Mouse (Mus musculus): Measurements from ENCODE around the gene Rps26.

DNA sequence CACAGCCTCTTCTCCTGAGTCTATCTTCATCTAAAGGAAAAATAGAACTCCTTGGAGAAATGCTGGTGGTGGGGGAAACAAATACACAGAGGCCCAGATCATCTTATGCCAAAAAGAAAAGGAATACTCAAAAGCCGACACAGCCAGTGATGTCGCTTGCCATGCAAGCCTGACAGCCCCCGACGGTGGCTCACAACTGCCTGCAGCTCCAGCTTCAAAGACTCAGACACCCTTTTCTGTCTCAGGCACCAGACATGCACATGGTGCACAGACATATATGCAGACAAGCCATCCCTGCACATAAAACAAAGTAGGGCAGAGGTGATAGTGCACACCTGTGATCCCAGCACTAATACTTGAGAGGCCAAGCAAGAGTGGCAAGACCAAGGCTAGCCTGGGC, 46.8 kb downstream of the Rps26 start:
- no peak for TF ChIP-seq CTCF (IDR thresholded peaks at IDR 0.05; ENCODE audit: borderline replicate concordance, insufficient read depth, low read depth, low read length)
- TF ChIP-seq POLR2A (IDR thresholded peaks at IDR 0.05; ENCODE audit: borderline replicate concordance, insufficient read depth, low read length) = no peak

Data from cerebellum, adult 2 months (tissue).